Mouse (Mus musculus) bone marrow, adult 2 months (tissue): ENCODE results near the gene Ydjc.

ENCODE experiments used
- CTCF ChIP-seq: fragments of 200-500 bp; IDR thresholded peaks from 2 replicates; pipeline ENCODE4 v1.5.1; 2011; ENCODE audit warnings: low read length, control low read depth; ENCODE audit not compliant: control insufficient read depth, insufficient read depth
- POLR2A ChIP-seq: fragments of 200-500 bp; IDR thresholded peaks from 2 replicates; pipeline ENCODE4 v1.6.1; 2011; ENCODE audit warnings: low read depth, mild to moderate bottlenecking, control low read depth, low read length, borderline replicate concordance; ENCODE audit not compliant: control insufficient read depth

DNA sequence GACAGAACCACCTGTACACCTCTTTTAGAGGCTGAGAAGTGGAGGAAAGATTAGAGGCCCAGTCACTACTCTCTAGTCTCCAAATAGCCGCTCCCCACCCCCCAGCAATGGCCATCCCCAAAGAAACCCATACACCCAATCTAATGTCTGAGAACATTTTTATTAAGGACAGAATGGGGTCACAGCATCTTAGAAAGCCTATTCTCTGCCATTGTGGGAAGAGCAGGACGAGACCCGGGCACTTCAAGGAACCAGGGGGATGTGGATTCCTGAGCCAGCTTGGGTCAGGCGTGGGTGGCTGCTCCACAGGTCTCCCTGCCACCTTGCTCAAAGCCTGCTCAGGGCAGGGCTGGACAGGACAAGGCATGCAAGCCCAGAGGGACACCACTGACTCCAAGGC, 7.5 kb downstream of the Ydjc start:
- TF ChIP-seq CTCF, result no peak
- TF ChIP-seq POLR2A, result no peak
